Mouse (Mus musculus) erythroblast, embryonic 14.5 days (primary cell): Measurements from ENCODE around the gene Olfr372. TPM values are rescaled to one million over a fixed set of nuclear protein-coding genes. Genes with fewer than 3 reads are reported as not detected.
"Not testable (repeated sequence)": the region's sequence is repeated elsewhere in the genome, so short reads cannot be mapped to it uniquely, and the experiment has no call there.

Source experiments
- H3K27me3 ChIP-seq: 2 replicates; pipeline ENCODE4 v1.6.1; 2012; ENCODE audit warnings: inconsistent platforms; ENCODE audit not compliant: control insufficient read depth
- H3K36me3 ChIP-seq: 2 replicates; pipeline ENCODE4 v1.6.1; 2012; ENCODE audit warnings: mild to moderate bottlenecking, inconsistent platforms; ENCODE audit not compliant: control insufficient read depth
- H3K4me1 ChIP-seq: 2 replicates; pipeline ENCODE4 v1.6.1; 2012; ENCODE audit warnings: inconsistent platforms; ENCODE audit not compliant: control insufficient read depth
- H3K4me3 ChIP-seq: replicated peaks from 2 replicates; pipeline ENCODE3; 2012; ENCODE audit warnings: moderate library complexity, mild to moderate bottlenecking, inconsistent platforms
- H3K9me3 ChIP-seq: 2 replicates; pipeline ENCODE4 v1.6.1; 2012; ENCODE audit warnings: low read length, inconsistent platforms, mixed read lengths; ENCODE audit not compliant: control insufficient read depth
- GATA1 ChIP-seq: IDR thresholded peaks from 2 replicates; pipeline ENCODE4 v1.6.1; 2012; ENCODE audit warnings: low read length, inconsistent platforms, mixed read lengths
- TAL1 ChIP-seq: IDR thresholded peaks from 3 replicates; pipeline ENCODE4 v1.6.1; 2012; ENCODE audit warnings: low read length, inconsistent platforms, mixed read lengths
- polyA plus RNA-seq: library from polyadenylated mRNA; stranded (reverse); fragments of >175 nt; gene quantifications from 2 replicates; pipeline ENCODE4 v1.2.3, GENCODE M21; 2012

Gene Olfr372
- polyA plus RNA-seq, 1 experiment = not detected

GRCm38 (mm10) chr8:72018141-72018540 is 22.9 kb upstream of the Olfr372 start:
- H3K27me3 ChIP-seq = no peaks in the 10 kb centered on the region
- H3K9me3 ChIP-seq = no peaks in the 10 kb centered on the region
- H3K36me3 ChIP-seq = no peaks in the 10 kb centered on the region
- TF ChIP-seq TAL1 = no peak
- no peak for TF ChIP-seq GATA1
- H3K4me1 ChIP-seq = no peaks in the 10 kb centered on the region
- no peak overlapping the region for H3K4me3 ChIP-seq

GRCm38 (mm10) chr8:72019022-72019421 is 22.0 kb upstream of the Olfr372 start:
- not testable (repeated sequence) for H3K4me3 ChIP-seq, H3K27me3 ChIP-seq, H3K4me1 ChIP-seq, H3K9me3 ChIP-seq, H3K36me3 ChIP-seq

GRCm38 (mm10) chr8:72019816-72020215 is 21.2 kb upstream of the Olfr372 start:
- Histone ChIP-seq H3K36me3 (no peaks in the 10 kb centered on the region), H3K27me3 (no peaks in the 10 kb centered on the region), H3K4me3 (no peak overlapping the region), H3K4me1 (no peaks in the 10 kb centered on the region), H3K9me3 (no peaks in the 10 kb centered on the region)
- TF ChIP-seq GATA1 (no peak), TAL1 (no peak)

GRCm38 (mm10) chr8:72024886-72025285 is 16.1 kb upstream of the Olfr372 start:
- H3K4me1 ChIP-seq, H3K4me3 ChIP-seq, H3K27me3 ChIP-seq, H3K36me3 ChIP-seq, H3K9me3 ChIP-seq: not testable (repeated sequence)

GRCm38 (mm10) chr8:72032926-72033325 is 8.1 kb upstream of the Olfr372 start:
- H3K4me1 ChIP-seq, H3K4me3 ChIP-seq, H3K36me3 ChIP-seq, H3K27me3 ChIP-seq, H3K9me3 ChIP-seq: not testable (repeated sequence)

GRCm38 (mm10) chr8:72042493-72042892 is 1.5 kb downstream of the Olfr372 start:
- Histone ChIP-seq H3K4me3 (no peak overlapping the region), H3K4me1 (no peaks in the 10 kb centered on the region), H3K9me3 (no peaks in the 10 kb centered on the region), H3K27me3 (no peaks in the 10 kb centered on the region), H3K36me3 (no peaks in the 10 kb centered on the region)
- no peak for TF ChIP-seq TAL1
- TF ChIP-seq GATA1 = no peak

- H3K9me3 ChIP-seq, H3K36me3 ChIP-seq, H3K4me3 ChIP-seq: not testable (repeated sequence)
Measured at GRCm38 (mm10) chr8:72054633-72055032, 13.6 kb downstream of the Olfr372 start.

GRCm38 (mm10) chr8:72057643-72058042 is 16.6 kb downstream of the Olfr372 start:
- H3K36me3 ChIP-seq, H3K27me3 ChIP-seq, H3K4me3 ChIP-seq, H3K4me1 ChIP-seq, H3K9me3 ChIP-seq: not testable (repeated sequence)

More at GRCm38 (mm10) chr8:72054633-72055032, 13.6 kb downstream of the Olfr372 start:
- H3K4me1 ChIP-seq, H3K27me3 ChIP-seq: not testable (repeated sequence)

GRCm38 (mm10) chr8:72066819-72067399 is 25.9 kb downstream of the Olfr372 start:
- not testable (repeated sequence) for H3K4me3 ChIP-seq, H3K4me1 ChIP-seq, H3K9me3 ChIP-seq, H3K27me3 ChIP-seq, H3K36me3 ChIP-seq

GRCm38 (mm10) chr8:72082877-72083276 is 41.9 kb downstream of the Olfr372 start, which contains the start of gene Olfr373:
Olfr373 (plus strand) TSS chr8:72083177.
- H3K36me3 ChIP-seq, H3K4me3 ChIP-seq, H3K4me1 ChIP-seq, H3K9me3 ChIP-seq, H3K27me3 ChIP-seq: not testable (repeated sequence)

GRCm38 (mm10) chr8:72084744-72085143 is 43.7 kb downstream of the Olfr372 start:
- H3K27me3 ChIP-seq = no peaks in the 10 kb centered on the region
- no peaks in the 10 kb centered on the region for H3K36me3 ChIP-seq
- H3K4me1 ChIP-seq = no peaks in the 10 kb centered on the region
- TF ChIP-seq GATA1 (no peak), TAL1 (no peak)
- H3K4me3 ChIP-seq = no peak overlapping the region
- H3K9me3 ChIP-seq = no peaks in the 10 kb centered on the region

- H3K4me3 ChIP-seq = not testable (repeated sequence)
Measured at GRCm38 (mm10) chr8:72087611-72088010, 46.6 kb downstream of the Olfr372 start.

GRCm38 (mm10) chr8:72096721-72097120 is 55.7 kb downstream of the Olfr372 start:
- not testable (repeated sequence) for H3K27me3 ChIP-seq, H3K36me3 ChIP-seq, H3K4me3 ChIP-seq, H3K4me1 ChIP-seq, H3K9me3 ChIP-seq

More at GRCm38 (mm10) chr8:72087611-72088010, 46.6 kb downstream of the Olfr372 start:
- H3K27me3 ChIP-seq, H3K9me3 ChIP-seq, H3K36me3 ChIP-seq, H3K4me1 ChIP-seq: not testable (repeated sequence)

GRCm38 (mm10) chr8:72099377-72100103 is 58.5 kb downstream of the Olfr372 start:
- not testable (repeated sequence) for H3K27me3 ChIP-seq, H3K4me3 ChIP-seq, H3K4me1 ChIP-seq, H3K9me3 ChIP-seq, H3K36me3 ChIP-seq
